Mouse (Mus musculus) kidney, adult 11 months (tissue): Measurements from ENCODE around the gene Tceal3.
"Not testable (repeated sequence)": the region's sequence is repeated elsewhere in the genome, so short reads cannot be mapped to it uniquely, and the experiment has no call there.

Experiments used
- DNase-seq: peaks from one replicate; pipeline ENCODE4 v3.0.0; 2022

The Tceal3 gene

GRCm38 (mm10) chrX:136708168-136708681 is 117.6 kb downstream of the Tceal3 start:
- DNase-seq, result peak; percentile 8

- no peak for DNase-seq
These were observed 118.1 kb downstream of the Tceal3 start for GRCm38 (mm10) chrX:136708782-136709181.

GRCm38 (mm10) chrX:136714742-136715474 is 124.3 kb downstream of the Tceal3 start:
- not testable (repeated sequence) for DNase-seq
